Mouse (Mus musculus): ENCODE data around the gene C77080. TPM values are rescaled to one million over a fixed set of nuclear protein-coding genes. Genes with fewer than 3 reads are reported as not detected.

The C77080 gene
- 0.09 and 0.12 TPM in 2 replicates for polyA plus RNA-seq (2012)

GRCm38 (mm10) chr4:129261196-129261595, at the start of gene C77080:
Gene C77080, minus strand, starts transcription at chr4:129261404.
- no peaks in the 10 kb centered on the region for H3K36me3 ChIP-seq (ENCODE audit: control insufficient read depth)
- no peak within 1 kb of the TSS for H3K4me3 ChIP-seq (replicated peaks)
- H3K9me3 ChIP-seq (ENCODE audit: control insufficient read depth, low read length), result no peaks in the 10 kb centered on the region
- H3K27me3 ChIP-seq (ENCODE audit: control insufficient read depth), result peaks cover 5% of the 10 kb centered on the region
- TF ChIP-seq TAL1 (IDR thresholded peaks at IDR 0.05; ENCODE audit: low read length) (no peak), GATA1 (IDR thresholded peaks at IDR 0.05; ENCODE audit: low read length) (no peak)
- H3K4me1 ChIP-seq (ENCODE audit: control insufficient read depth), result peaks cover 39% of the 10 kb centered on the region

GRCm38 (mm10) chr4:129307936-129308335, 46.7 kb upstream of the C77080 start:
- TF ChIP-seq TAL1 (IDR thresholded peaks at IDR 0.05; ENCODE audit: low read length) (no peak), GATA1 (IDR thresholded peaks at IDR 0.05; ENCODE audit: low read length) (no peak)

GRCm38 (mm10) chr4:129304306-129304705, 43.1 kb upstream of the C77080 start:
- TF ChIP-seq GATA1 (IDR thresholded peaks at IDR 0.05; ENCODE audit: low read length) (no peak), TAL1 (IDR thresholded peaks at IDR 0.05; ENCODE audit: low read length) (no peak)
- H3K27me3 ChIP-seq (ENCODE audit: control insufficient read depth), result no peaks in the 10 kb centered on the region
- H3K9me3 ChIP-seq (ENCODE audit: control insufficient read depth, low read length), result no peaks in the 10 kb centered on the region
- peaks cover 17% of the 10 kb centered on the region for H3K4me1 ChIP-seq (ENCODE audit: control insufficient read depth)
- H3K36me3 ChIP-seq (ENCODE audit: control insufficient read depth), result peaks cover 53% of the 10 kb centered on the region
- no peak overlapping the region for H3K4me3 ChIP-seq (replicated peaks)

More at GRCm38 (mm10) chr4:129307936-129308335, 46.7 kb upstream of the C77080 start:
- H3K4me1 ChIP-seq (ENCODE audit: control insufficient read depth), result peaks cover 19% of the 10 kb centered on the region
- H3K4me3 ChIP-seq (replicated peaks), result no peak overlapping the region
- no peaks in the 10 kb centered on the region for H3K27me3 ChIP-seq (ENCODE audit: control insufficient read depth)
- H3K36me3 ChIP-seq (ENCODE audit: control insufficient read depth), result peaks cover 85% of the 10 kb centered on the region
- no peaks in the 10 kb centered on the region for H3K9me3 ChIP-seq (ENCODE audit: control insufficient read depth, low read length)

- no peak for TF ChIP-seq TAL1 (IDR thresholded peaks at IDR 0.05; ENCODE audit: low read length)
- TF ChIP-seq GATA1 (IDR thresholded peaks at IDR 0.05; ENCODE audit: low read length), result no peak
- H3K9me3 ChIP-seq (ENCODE audit: control insufficient read depth, low read length), result no peaks in the 10 kb centered on the region
- H3K4me1 ChIP-seq (ENCODE audit: control insufficient read depth), result peaks cover 17% of the 10 kb centered on the region
- H3K4me3 ChIP-seq (replicated peaks), result no peak overlapping the region
- peaks cover 48% of the 10 kb centered on the region for H3K36me3 ChIP-seq (ENCODE audit: control insufficient read depth)
- no peaks in the 10 kb centered on the region for H3K27me3 ChIP-seq (ENCODE audit: control insufficient read depth)
Measured at GRCm38 (mm10) chr4:129303816-129304215, 42.6 kb upstream of the C77080 start.

- H3K4me1 ChIP-seq (ENCODE audit: control insufficient read depth), result peaks cover 17% of the 10 kb centered on the region
- TF ChIP-seq GATA1 (IDR thresholded peaks at IDR 0.05; ENCODE audit: low read length), result no peak
- TF ChIP-seq TAL1 (IDR thresholded peaks at IDR 0.05; ENCODE audit: low read length), result no peak
- H3K4me3 ChIP-seq (replicated peaks), result no peak overlapping the region
- H3K27me3 ChIP-seq (ENCODE audit: control insufficient read depth), result no peaks in the 10 kb centered on the region
- no peaks in the 10 kb centered on the region for H3K9me3 ChIP-seq (ENCODE audit: control insufficient read depth, low read length)
- H3K36me3 ChIP-seq (ENCODE audit: control insufficient read depth), result peaks cover 44% of the 10 kb centered on the region
Measured at GRCm38 (mm10) chr4:129303401-129303800, 42.2 kb upstream of the C77080 start.

GRCm38 (mm10) chr4:129299121-129299520, 37.9 kb upstream of the C77080 start:
- Histone ChIP-seq H3K4me1 (ENCODE audit: control insufficient read depth) (peaks cover 17% of the 10 kb centered on the region), H3K36me3 (ENCODE audit: control insufficient read depth) (peaks cover 7% of the 10 kb centered on the region), H3K27me3 (ENCODE audit: control insufficient read depth) (no peaks in the 10 kb centered on the region), H3K9me3 (ENCODE audit: control insufficient read depth, low read length) (no peaks in the 10 kb centered on the region), H3K4me3 (replicated peaks) (no peak overlapping the region)
- TF ChIP-seq GATA1 (IDR thresholded peaks at IDR 0.05; ENCODE audit: low read length) (no peak), TAL1 (IDR thresholded peaks at IDR 0.05; ENCODE audit: low read length) (no peak)

- Histone ChIP-seq H3K27me3 (ENCODE audit: control insufficient read depth) (peaks cover 3% of the 10 kb centered on the region), H3K4me3 (replicated peaks) (no peak overlapping the region), H3K9me3 (ENCODE audit: control insufficient read depth, low read length) (no peaks in the 10 kb centered on the region), H3K36me3 (ENCODE audit: control insufficient read depth) (peaks cover 1% of the 10 kb centered on the region; the same call in 1 of the 2 replicates), H3K4me1 (ENCODE audit: control insufficient read depth) (peaks cover 15% of the 10 kb centered on the region)
- TF ChIP-seq GATA1 (IDR thresholded peaks at IDR 0.05; ENCODE audit: low read length), result no peak
- TF ChIP-seq TAL1 (IDR thresholded peaks at IDR 0.05; ENCODE audit: low read length), result no peak
Measured at GRCm38 (mm10) chr4:129297724-129298123, 36.5 kb upstream of the C77080 start.

- peaks cover 3% of the 10 kb centered on the region for H3K27me3 ChIP-seq (ENCODE audit: control insufficient read depth)
- no peaks in the 10 kb centered on the region for H3K36me3 ChIP-seq (ENCODE audit: control insufficient read depth)
- TF ChIP-seq GATA1 (IDR thresholded peaks at IDR 0.05; ENCODE audit: low read length) (no peak), TAL1 (IDR thresholded peaks at IDR 0.05; ENCODE audit: low read length) (no peak)
- no peaks in the 10 kb centered on the region for H3K9me3 ChIP-seq (ENCODE audit: control insufficient read depth, low read length)
- no peak overlapping the region for H3K4me3 ChIP-seq (replicated peaks)
- H3K4me1 ChIP-seq (ENCODE audit: control insufficient read depth), result peaks cover 15% of the 10 kb centered on the region
Measured at GRCm38 (mm10) chr4:129296066-129296465, 34.9 kb upstream of the C77080 start.

GRCm38 (mm10) chr4:129295188-129295587, 34.0 kb upstream of the C77080 start:
- no peaks in the 10 kb centered on the region for H3K9me3 ChIP-seq (ENCODE audit: control insufficient read depth, low read length)
- H3K4me1 ChIP-seq (ENCODE audit: control insufficient read depth), result peaks cover 15% of the 10 kb centered on the region
- H3K27me3 ChIP-seq (ENCODE audit: control insufficient read depth), result peaks cover 3% of the 10 kb centered on the region
- no peak overlapping the region for H3K4me3 ChIP-seq (replicated peaks)
- no peaks in the 10 kb centered on the region for H3K36me3 ChIP-seq (ENCODE audit: control insufficient read depth)
- TF ChIP-seq TAL1 (IDR thresholded peaks at IDR 0.05; ENCODE audit: low read length) (no peak), GATA1 (IDR thresholded peaks at IDR 0.05; ENCODE audit: low read length) (no peak)

GRCm38 (mm10) chr4:129293702-129294101, 32.5 kb upstream of the C77080 start:
- Histone ChIP-seq H3K4me1 (ENCODE audit: control insufficient read depth) (peaks cover 15% of the 10 kb centered on the region), H3K4me3 (replicated peaks) (no peak overlapping the region), H3K9me3 (ENCODE audit: control insufficient read depth, low read length) (no peaks in the 10 kb centered on the region), H3K27me3 (ENCODE audit: control insufficient read depth) (peaks cover 13% of the 10 kb centered on the region), H3K36me3 (ENCODE audit: control insufficient read depth) (no peaks in the 10 kb centered on the region)
- TF ChIP-seq TAL1 (IDR thresholded peaks at IDR 0.05; ENCODE audit: low read length), result no peak
- no peak for TF ChIP-seq GATA1 (IDR thresholded peaks at IDR 0.05; ENCODE audit: low read length)

All from erythroblast, embryonic 14.5 days (primary cell).